Mouse (Mus musculus): ENCODE measurements around the gene Gosr1. TPM values are rescaled to one million over a fixed set of nuclear protein-coding genes. Genes with fewer than 3 reads are reported as not detected.

Gosr1 gene
- total RNA-seq (2023), result 42.0 TPM

GRCm38 (mm10) chr11:76763053-76763740, at the start of gene Gosr1:
Gosr1 (minus strand) TSS chr11:76763579.

GRCm38 (mm10) chr11:76679508-76679907, 83.9 kb downstream of the Gosr1 start, which contains the start of gene Trarg1:
Trarg1 (plus strand) TSS chr11:76679808.

Other genes with a start within 250 kb of the Gosr1 start
- gene Abr, start 141.3 kb downstream of the Gosr1 start, total RNA-seq (2023), result 49.6 TPM
- not detected for gene Bhlha9, start 91.1 kb downstream of the Gosr1 start, total RNA-seq (2023)
- gene Trarg1, start 83.8 kb downstream of the Gosr1 start, total RNA-seq (2023), result not detected
- gene Cpd, start 83.4 kb upstream of the Gosr1 start, total RNA-seq (2023), result 1.8 TPM
- gene Tmigd1, start 138.6 kb upstream of the Gosr1 start, total RNA-seq (2023), result not detected
- gene Blmh, start 161.2 kb upstream of the Gosr1 start, total RNA-seq (2023), result 35.4 TPM
- 0.35 TPM for gene Slc6a4, start 235.0 kb upstream of the Gosr1 start, total RNA-seq (2023)